Mouse (Mus musculus) left cerebral cortex, adult 8-10 months (tissue): ENCODE measurements at regions not wholly inside any gene's neighbourhood (a gene's known extent, or its start where the extent isn't known, plus 50 kb on each side); places are given as distances from the start of the nearest gene placed in this dataset.

Source experiments
- DNase-seq, 2 experiments: peaks; one replicate each; pipeline ENCODE4 v3.0.0; 2022; ENCODE audit warnings: low spot score in 2 of 2

DNA sequence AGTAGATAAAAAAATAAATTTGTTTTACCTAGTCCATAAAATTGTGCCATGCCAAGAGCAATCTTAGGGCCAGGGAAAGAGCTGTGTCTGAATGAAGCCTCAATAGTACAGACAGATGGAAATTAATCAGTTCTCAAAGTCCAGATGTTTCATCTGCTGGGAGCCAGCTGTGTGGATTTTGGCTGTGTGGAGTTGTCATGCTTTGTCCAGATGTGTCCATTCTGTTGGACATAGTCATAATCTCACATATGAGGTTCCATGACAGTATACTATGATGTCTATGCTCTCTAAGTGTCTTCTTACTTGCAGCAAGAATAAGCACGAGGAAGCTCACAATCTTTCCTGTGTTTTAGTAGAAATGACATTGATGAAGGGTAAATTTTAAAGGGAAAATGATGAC is 105.8 kb upstream of the 4933415F23Rik start:
- no peak for DNase-seq

DNA sequence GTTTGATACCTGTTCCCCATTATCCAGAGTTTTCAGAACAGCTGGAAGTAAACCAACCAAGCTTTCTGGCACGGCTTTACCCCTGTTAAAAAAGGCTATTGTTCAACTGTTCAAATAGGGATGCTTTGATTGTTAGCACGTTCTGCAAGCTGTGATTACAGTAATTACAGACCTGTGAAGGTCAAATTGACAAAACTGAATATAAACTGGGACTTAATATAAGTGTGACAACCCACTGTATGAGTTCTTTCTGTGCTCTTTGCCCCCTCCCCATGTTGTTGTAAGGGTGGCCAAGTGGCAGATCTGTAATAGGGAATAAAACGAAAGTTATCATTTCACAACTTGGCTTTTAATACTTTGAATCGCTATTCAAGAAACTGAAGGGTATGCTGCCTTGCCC is 105.0 kb upstream of the 4933415F23Rik start:
- no peak for DNase-seq

DNA sequence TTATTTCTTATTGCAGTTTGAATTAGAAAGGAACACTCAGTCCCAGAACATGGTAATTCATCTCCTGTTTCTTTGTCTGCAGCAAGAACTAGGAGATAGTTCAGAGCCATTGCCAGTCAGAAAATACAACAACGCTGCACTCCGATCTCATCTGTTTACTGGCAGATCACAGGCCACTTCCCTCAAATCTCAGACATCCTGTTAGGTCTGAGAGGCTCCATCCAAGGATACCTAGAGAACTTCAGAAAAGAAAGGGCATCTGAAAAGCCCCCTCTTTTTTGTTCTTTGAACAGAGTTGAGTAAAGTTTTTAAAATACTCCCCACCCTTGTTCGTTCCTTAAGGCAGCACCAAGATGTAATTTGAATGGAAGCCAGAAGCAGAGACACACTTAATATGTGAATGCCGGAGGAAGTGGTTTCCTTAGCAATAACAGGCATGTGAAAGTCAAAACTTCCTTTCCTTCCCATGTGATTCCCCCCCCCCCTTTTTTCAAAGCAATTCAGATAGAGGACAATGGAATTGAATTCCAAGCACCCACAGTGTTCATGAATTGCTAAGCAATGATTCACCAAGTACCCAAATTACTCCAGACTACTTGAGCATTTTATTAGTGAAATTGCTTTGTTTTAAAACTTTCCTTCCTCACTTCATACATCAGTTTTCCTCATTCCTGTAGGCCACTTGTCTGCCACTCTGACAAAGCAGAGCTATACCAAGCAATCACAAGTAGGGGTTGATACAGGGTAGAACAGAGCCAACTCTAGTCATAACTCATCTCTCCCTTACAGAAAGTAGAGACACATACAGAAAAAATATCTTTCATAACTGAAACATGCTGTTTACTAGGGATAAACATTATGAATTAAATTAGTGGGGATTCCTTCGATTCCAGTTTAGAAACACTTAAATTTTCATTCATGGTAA is 100.7 kb upstream of the 4933415F23Rik start:
- no peak for DNase-seq

DNA sequence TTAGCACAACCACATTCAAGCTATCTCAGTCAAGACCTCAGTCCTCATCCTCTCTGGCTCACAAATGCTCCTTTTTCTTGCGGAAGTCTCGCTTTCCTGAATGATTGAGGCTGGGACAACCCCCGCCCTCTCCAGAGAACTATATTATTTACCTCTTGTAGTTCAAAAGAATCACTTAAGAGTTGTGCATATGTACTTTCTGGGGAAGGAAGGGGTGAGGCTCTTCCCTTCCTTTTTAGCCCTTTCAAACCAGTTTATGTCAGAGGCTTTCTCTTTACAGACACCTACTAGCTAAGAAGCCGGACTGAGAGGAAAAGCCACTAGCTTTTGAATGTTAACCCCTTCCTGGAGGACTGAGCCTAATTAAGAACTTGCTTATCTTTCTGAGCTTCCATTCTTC is 98.4 kb upstream of the 4933415F23Rik start:
- no peak for DNase-seq

DNA sequence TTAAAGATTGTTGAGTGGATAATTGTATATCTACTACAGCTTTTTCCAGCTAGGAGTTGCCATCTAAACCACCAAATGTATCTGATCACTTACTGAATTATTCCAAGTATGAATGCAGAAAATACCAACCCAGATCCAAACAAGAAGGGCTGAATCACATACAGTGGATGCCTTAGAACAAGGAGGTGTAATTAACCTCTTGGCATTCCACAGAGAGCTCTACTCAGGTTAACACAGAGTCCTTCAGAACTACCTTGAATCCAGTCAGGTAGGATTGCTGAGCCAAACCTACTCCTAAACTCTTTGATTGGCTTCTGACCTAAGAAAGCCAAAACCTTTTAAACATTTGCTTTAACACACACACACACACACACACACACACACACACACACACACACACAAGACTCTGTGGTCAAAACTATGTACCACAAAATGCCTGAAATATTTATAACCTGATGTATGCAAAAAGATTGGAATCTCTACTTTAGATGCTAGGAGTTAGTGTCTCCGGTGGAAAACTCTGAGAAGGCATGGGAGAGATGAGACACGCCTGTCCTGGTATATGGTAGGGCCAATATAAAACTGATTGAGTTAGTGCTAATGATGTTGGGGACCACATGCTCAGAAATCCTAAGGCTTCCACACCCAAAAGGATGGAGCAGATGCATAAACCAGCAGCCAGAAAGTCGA is 88.4 kb upstream of the 4933415F23Rik start:
- no peak for DNase-seq

DNA sequence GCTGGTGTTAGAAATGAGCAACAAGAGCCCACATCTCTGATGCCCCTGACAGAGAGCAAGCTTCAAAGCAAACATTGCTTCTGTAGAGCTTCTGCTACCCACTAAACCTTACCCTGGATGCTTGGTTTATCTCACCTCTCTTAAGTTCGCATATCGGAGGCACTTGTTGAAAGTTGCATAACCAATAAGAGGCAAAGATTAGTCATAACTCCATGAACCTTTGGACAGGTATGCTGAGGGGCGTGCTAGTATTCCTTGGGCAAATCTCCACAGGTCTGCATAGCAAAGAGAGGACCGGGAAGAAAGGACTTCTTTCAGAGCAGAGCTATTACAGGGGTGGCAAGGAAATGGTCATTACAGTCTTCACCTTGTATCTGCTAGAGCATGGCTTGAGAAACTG is 87.7 kb upstream of the 4933415F23Rik start:
- no peak for DNase-seq

DNA sequence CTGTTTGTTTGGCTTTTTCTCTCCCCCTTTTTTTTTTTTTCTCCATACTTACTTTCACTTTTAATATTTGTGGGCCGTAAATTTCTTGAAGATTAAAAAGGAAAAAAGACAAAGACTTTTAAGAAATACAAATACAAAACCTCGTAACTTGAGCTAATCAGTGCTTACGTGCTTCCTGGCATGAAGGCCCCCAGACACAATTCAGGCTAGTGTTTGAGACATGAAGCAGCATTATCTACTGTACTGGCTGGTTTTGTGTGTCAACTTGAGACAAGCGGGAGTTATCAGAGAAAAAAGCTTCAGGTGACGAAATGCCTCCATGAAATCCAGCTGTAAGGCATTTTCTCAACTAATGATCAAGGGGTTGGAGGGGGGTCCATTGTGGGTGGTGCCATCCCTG is 86.2 kb upstream of the 4933415F23Rik start:
- DNase-seq, result no peak

DNA sequence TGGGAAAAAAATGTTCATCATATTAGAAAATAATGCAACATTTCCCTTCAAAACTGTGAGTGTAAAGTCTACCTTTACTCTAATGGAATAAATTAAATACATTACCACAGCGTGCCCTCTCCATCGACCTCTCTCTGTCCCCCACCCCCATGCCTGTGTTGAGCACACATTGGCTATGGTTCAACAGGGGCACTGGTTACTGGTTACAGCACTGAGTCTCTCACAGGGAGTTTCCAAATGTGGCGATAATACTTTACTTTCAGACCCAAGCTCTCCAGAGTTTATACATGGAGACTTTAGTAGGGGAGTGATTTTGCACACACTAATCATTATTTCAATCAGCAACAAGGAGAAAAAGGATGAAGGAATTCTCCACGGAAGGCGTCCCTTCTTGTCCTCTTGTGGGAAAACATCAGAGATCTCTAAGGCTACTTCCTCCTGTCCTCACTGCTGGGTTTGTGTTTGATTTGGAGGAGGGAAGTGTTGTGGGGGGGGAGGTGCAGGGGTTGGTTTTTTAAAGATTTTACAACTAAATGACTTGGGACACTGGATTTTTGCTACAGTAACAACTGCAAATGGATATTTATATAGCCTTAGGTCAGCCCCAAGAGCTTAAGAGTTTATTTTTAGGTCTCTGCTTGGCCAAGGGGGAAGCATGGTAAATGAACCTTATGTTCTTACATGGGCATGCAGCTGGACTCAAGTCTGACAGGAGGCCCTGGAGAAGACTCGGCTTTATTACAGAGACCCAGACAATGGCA is 85.6 kb upstream of the 4933415F23Rik start:
- no peak for DNase-seq

DNA sequence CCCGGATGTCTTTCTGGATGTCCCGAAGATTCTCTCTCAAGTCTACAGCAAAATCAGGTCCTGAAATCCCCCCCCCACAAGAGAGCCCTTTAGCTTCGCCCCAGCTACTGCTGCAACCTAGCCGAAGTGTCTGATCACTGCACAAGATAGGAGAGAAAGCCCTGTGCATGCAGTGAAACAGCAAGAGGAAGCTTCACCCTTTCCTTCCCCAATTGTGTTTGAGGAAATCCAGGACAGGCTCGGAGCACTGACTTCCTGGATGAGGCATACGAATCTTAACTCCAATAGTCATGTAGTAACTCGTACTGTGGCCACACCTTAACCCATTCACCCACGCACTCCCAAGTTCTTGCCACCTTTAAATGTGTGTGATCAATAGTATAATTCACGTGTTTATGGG is 82.7 kb upstream of the 4933415F23Rik start:
- no peak for DNase-seq

DNA sequence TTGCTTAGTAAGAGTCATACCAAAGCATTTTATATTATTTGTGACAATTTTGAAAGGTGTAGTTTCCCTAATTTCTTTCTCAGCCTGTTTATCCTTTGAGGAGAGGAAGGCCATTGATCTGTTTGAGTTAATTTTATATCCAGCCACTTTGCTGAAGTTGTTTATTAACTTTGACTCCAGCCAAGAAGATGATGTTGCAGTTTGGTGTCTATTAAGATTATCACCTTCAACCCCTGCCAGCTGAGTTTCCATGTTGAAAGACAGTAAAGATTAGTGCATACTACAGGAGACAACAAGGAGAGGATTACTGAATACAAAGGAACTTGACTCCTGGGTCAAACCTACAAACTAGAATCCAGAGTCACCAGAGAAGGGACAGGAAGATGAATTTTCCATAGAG is 80.5 kb upstream of the 4933415F23Rik start:
- no peak for DNase-seq

DNA sequence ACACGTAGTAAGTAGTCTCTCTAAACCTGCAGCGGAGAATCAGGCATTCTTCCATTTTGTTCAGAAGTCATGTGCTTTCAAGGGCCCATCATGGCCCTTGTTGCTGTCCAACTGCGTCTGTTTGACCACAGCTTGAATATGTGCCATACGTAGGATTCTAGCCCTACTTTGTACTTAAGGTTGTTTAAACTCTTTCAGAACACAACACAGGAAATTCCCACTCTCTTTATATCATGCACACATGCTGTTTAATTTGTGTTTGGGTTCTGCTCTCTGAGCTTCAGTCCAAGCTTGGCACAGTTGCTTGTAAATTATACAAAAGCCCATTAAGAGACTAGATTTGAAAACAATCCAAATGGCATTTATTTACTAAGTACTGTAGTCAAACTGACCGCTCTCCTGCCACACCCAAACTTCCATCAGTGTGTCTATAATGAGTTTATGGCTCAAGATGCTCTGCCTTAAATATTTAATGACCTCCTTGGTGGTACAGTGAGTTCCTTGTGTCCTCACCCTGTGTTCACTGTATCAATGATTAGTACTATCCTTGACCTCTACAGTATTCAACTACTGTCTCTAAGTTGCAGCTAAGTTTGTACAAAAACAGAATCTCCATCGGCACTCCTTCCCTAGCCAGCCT is 76.4 kb upstream of the 4933415F23Rik start:
- no peak for DNase-seq

DNA sequence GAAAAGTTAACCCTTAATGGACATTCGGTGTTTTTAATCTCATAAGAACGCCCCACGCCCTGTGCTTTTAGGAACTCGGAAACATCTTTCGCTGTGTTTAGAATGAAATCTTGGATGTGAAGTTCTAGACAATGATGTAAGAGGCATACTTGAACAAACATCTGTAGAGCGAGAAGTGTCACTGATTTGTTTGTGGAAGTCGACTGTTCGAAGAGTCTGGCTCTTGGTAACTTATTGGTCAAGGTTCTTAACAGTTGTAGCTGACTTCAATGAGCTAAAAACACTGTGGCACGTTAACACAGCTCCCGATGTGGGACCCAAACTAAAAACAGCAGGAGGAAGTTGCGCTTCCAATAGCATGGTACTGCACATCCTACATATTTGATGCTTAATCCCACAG is 72.0 kb upstream of the 4933415F23Rik start:
- DNase-seq, result no peak

DNA sequence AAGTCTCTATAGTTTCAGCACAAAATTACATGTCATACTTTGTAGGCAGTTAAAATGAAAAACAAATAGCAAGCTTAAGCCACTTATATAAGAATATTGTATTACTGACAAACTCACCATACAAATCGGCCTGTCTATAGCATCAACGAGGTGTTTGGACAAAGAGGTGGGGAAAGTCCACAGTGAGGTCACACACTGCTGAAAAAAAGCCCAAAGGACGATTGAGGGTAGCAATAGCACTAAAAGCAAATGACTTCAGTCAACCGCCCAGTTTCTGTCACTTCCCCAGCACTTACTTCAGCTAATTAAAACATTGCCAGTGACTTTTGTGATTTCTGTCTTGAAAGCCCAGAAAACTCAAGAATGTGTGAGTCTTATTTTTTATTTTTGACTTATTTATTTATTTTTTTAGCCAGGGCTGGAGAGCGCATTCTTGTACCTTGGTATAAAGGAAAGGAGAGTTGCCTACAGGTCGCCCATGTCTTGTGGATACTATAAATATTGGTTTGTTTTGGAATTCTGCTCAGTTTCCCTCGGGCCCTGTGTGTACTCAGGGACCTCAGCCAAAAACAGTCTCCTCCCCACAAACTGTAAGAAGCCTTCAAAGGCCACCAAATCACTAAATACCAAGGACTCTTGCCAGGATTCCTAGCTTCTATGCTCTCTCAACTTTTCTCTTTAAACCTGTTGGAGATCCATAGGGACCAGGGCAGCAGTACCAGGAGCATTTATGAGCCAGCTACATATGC is 71.2 kb upstream of the 4933415F23Rik start:
- DNase-seq, result no peak

DNA sequence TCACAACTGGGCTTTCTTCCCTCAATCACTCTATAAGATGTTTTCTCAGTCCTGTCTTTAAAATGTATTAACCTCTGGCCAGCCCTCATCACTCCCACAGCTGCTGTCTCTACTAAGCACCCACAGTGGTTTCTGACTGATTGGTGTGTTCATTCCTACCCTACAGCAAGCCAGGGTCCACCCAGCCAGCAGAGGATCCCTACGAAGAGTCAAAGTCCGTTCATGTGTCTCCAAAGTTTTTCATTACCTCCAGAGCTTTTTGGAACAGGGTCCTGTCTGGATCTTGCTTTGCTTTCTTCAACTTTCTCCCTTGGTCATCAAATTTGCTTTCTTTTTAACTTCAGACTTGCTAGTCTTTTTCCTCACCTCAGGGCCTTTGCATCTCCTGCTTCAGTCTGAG is 69.3 kb upstream of the 4933415F23Rik start:
- no peak for DNase-seq

DNA sequence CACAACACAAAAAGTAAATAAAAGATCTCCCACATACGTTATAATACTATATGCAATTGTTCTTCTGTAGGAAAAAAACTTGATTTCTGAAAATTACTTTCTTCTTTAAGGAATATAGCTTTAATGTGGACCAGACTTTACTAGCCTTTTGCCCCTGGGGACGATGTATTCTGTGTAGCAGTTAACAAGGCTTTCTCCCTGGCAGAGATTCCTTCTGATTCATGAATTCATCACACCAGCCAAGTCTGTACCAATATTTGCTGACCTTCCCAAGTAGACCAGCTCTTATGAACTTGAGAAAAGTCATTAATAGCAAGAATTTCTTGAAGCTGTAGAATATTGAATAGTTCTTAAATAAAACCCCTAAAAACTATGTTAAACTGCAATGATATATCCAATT is 68.7 kb upstream of the 4933415F23Rik start:
- DNase-seq, result no peak

DNA sequence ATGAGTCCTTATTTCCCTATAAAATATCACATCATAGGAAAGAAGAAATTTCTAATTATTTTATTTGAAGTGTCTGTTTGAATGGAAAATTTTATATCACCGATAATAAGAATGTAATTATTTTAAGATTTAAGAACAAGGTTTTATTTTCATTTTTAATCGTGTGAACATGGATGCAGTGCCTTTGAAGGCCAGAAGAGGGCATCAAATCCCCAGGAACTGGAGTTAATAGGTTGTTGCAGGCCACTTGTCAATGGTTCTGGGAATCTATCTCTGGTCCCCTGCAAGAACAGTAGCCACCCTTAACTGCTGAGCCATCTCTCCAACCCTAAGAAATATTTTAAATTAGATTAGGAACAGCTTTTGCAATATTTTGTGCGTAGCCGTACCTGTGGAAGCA is 66.5 kb upstream of the 4933415F23Rik start:
- no peak for DNase-seq

DNA sequence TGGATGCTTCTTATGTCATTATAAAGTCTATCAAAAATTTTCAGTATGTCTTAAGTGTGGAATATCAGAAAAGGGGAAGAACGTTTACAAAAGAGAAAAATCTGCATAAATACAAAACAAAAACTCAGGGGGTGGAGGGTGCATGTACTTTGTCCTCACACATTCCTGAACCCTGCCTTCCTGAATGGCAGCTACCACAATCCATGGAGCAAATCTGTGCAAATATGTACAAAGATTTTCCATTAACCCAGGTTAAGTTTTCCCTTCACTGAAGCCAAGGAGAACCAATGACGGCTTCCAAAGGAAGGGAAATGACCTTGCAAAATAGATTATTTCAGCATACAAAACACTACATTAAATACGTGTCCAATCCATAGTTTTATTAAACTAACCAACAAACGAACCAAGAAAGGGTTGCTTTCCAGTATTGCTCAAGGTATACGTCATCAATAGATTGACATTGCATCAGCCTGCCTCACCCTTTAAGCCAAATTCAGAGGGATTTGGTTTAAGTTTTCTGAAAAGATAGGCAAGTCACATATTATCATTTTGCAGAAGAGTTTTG is 61.4 kb upstream of the 4933415F23Rik start:
- DNase-seq, result no peak

DNA sequence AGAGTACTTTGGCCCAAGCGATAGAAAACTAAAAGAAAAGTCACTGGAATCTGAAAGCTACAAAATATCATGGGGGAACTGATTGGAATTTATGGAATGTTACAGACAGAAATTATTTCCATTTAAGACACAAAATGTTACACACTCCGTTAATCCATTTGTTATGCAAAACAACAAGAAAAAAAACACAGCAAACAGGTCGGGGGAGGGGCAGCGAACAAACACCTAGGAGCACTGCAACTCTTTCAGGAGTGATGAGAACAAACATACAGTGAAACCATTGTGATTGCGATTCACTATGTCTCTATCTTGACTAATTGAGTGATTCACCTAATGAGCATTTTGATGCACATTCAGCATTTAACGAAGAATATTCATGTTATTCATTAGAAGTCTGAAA is 60.7 kb upstream of the 4933415F23Rik start:
- DNase-seq, result no peak
